Mouse (Mus musculus): ENCODE measurements around the gene Tnip2. TPM values are rescaled to one million over a fixed set of nuclear protein-coding genes. Genes with fewer than 3 reads are reported as not detected.

Tnip2 gene
- total and polyA plus RNA-seq, 3 experiments = 16.0 to 26.8 (median 23.4) TPM

DNA sequence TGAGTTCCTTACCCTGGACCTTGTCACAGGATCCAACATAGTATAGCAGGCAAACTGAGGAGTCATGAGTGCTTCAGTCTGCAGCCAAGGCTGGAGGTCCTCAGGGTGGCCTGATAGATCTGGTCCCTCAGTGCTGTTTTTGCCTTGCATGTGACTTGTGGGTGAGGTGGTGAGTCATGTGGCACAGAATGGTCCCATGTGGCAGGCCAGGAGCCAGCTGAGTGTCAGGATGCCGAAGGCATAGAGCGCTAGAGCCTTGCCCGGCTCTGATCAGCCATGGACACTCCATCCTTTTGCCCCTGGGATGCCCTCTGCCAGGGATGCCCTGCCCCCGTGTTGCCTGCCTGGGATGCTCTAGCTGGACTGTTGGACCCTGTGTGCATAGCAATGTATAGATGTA, 38.0 kb upstream of the Tnip2 start:
- Histone ChIP-seq H3K27me3 (replicated peaks) (no peaks in the 10 kb centered on the region), H3K27ac (ENCODE audit: insufficient read depth, low read depth) (no peak overlapping the region), H3K79me2 (replicated peaks; ENCODE audit: control insufficient read depth, extremely low read depth, insufficient read depth, poor library complexity, severe bottlenecking) (no peaks in the 10 kb centered on the region), H3K4me3 (replicated peaks in 1 of 3; ENCODE audit: low read depth in 2 of 3, low read length in 2 of 3, poor library complexity in 1 of 3) (no peak overlapping the region), H3K36me3 (replicated peaks in 1 of 2; ENCODE audit: control insufficient read depth in 1 of 2, insufficient read depth in 1 of 2, low read length in 1 of 2) (peaks cover 47 to 82% of the 10 kb centered on the region in 2 experiments), H3K9ac (ENCODE audit: insufficient read depth, low read depth) (no peak overlapping the region), H3K9me3 (replicated peaks; ENCODE audit: low read length) (no peaks in the 10 kb centered on the region), H3K4me1 (ENCODE audit: control insufficient read depth in 1 of 2, insufficient read depth in 2 of 2) (peaks cover 0 to 4% of the 10 kb centered on the region in 2 experiments; a peak in 1 of 4 replicates), H3K4me2 (ENCODE audit: insufficient read depth, low read depth, poor library complexity, severe bottlenecking) (no peak overlapping the region)
- TF ChIP-seq SIN3A (IDR thresholded peaks at IDR 0.05; ENCODE audit: low read length) (no peak), ZMIZ1 (IDR thresholded peaks at IDR 0.05; ENCODE audit: low read depth, low read length) (no peak), POLR2AphosphoS2 (IDR thresholded peaks at IDR 0.05; ENCODE audit: low read depth, low read length) (no peak), CTCF (conservative IDR thresholded peaks at IDR 0.05 in 1 of 2, IDR thresholded peaks at IDR 0.05 in 1 of 2; ENCODE audit: low read depth in 2 of 2, low read length in 2 of 2) (no peak), RCOR1 (conservative IDR thresholded peaks at IDR 0.05; ENCODE audit: low read depth, low read length) (no peak), ELF1 (IDR thresholded peaks at IDR 0.05; ENCODE audit: low read depth, low read length) (no peak), SMC3 (IDR thresholded peaks at IDR 0.05; ENCODE audit: low read depth, low read length) (no peak), CHD1 (IDR thresholded peaks at IDR 0.05; ENCODE audit: low read depth, low read length) (no peak), ZKSCAN1 (IDR thresholded peaks at IDR 0.05; ENCODE audit: borderline replicate concordance, low read depth, low read length) (no peak), KAT2A (IDR thresholded peaks at IDR 0.05; ENCODE audit: insufficient replicate concordance, low read length) (no peak), PAX5 (IDR thresholded peaks at IDR 0.05; ENCODE audit: low read length) (no peak), USF2 (conservative IDR thresholded peaks at IDR 0.05; ENCODE audit: low read depth, low read length) (no peak), JUND (conservative IDR thresholded peaks at IDR 0.05; ENCODE audit: low read depth, low read length) (no peak), ETS1 (conservative IDR thresholded peaks at IDR 0.05; ENCODE audit: low read depth, low read length) (no peak), MAX (IDR thresholded peaks at IDR 0.05; ENCODE audit: low read length) (no peak), TBP (conservative IDR thresholded peaks at IDR 0.05; ENCODE audit: low read depth, low read length) (no peak), MEF2A (IDR thresholded peaks at IDR 0.05; ENCODE audit: borderline replicate concordance, low read depth, low read length) (no peak), E2F4 (IDR thresholded peaks at IDR 0.05; ENCODE audit: insufficient replicate concordance, low read depth, low read length) (no peak), MYC (IDR thresholded peaks at IDR 0.05; ENCODE audit: low read depth, low read length) (no peak)
- in situ Hi-C loops (cut with MboI; ENCODE audit: low pct_ligation_motif_present, low pct_unique_long_range_greater_than_20kb, low sequenced_read_pairs) = no loop called here
- DNase-seq (ENCODE audit: extremely low read depth) = no peak
- dilution Hi-C loops (cut with MboI; ENCODE audit: extremely low pct_ligation_motif_present, extremely low pct_unique_long_range_greater_than_20kb, low sequenced_read_pairs) = no loop called here

DNA sequence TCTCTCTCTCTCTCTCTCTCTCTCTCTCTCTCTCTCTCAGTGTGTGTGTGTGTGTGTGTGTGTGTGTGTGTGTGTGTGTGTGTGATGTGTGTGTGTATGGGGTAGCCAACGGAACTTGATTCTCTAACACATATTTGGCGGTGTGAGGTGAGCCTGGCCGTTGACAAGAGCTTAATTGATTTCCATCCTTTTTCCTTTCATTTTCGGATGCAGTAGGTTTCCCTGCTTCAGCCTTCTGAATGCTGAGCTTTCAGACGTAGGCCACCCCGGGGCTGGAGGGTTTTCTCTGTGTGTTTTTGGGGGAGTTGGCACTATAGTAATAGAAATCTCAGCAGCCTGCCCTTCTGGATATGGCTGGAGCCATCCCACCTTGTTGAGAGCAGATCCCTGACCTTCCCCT, 36.5 kb upstream of the Tnip2 start:
- no peak overlapping the region for H3K9ac ChIP-seq (ENCODE audit: insufficient read depth, low read depth)
- no peak overlapping the region for H3K4me3 ChIP-seq (replicated peaks in 1 of 3; ENCODE audit: low read depth in 2 of 3, low read length in 2 of 3, poor library complexity in 1 of 3)
- DNase-seq (ENCODE audit: extremely low read depth) = no peak
- H3K27me3 ChIP-seq (replicated peaks) = no peaks in the 10 kb centered on the region
- dilution Hi-C loops (cut with MboI; ENCODE audit: extremely low pct_ligation_motif_present, extremely low pct_unique_long_range_greater_than_20kb, low sequenced_read_pairs) (no loop called here), in situ Hi-C loops (cut with MboI; ENCODE audit: low pct_ligation_motif_present, low pct_unique_long_range_greater_than_20kb, low sequenced_read_pairs) (no loop called here)
- no peaks in the 10 kb centered on the region for H3K79me2 ChIP-seq (replicated peaks; ENCODE audit: control insufficient read depth, extremely low read depth, insufficient read depth, poor library complexity, severe bottlenecking)
- H3K36me3 ChIP-seq (replicated peaks in 1 of 2; ENCODE audit: control insufficient read depth in 1 of 2, insufficient read depth in 1 of 2, low read length in 1 of 2) = peaks cover 36 to 82% of the 10 kb centered on the region in 2 experiments
- no peak overlapping the region for H3K4me2 ChIP-seq (ENCODE audit: insufficient read depth, low read depth, poor library complexity, severe bottlenecking)
- H3K4me1 ChIP-seq (ENCODE audit: control insufficient read depth in 1 of 2, insufficient read depth in 2 of 2) = peaks cover 0 to 16% of the 10 kb centered on the region in 2 experiments; a peak in 2 of 4 replicates
- TF ChIP-seq RCOR1 (conservative IDR thresholded peaks at IDR 0.05; ENCODE audit: low read depth, low read length) = no peak
- no peak for TF ChIP-seq USF1 (IDR thresholded peaks at IDR 0.05; ENCODE audit: low read depth, low read length)
- no peak for TF ChIP-seq EP300 (IDR thresholded peaks at IDR 0.05; ENCODE audit: low read length)
- no peak for TF ChIP-seq JUN (IDR thresholded peaks at IDR 0.05; ENCODE audit: insufficient read depth, low read depth, low read length)
- no peak for TF ChIP-seq ETS1 (conservative IDR thresholded peaks at IDR 0.05; ENCODE audit: low read depth, low read length)
- H3K9me3 ChIP-seq (replicated peaks; ENCODE audit: low read length) = peaks cover 2% of the 10 kb centered on the region
- no peak overlapping the region for H3K27ac ChIP-seq (ENCODE audit: insufficient read depth, low read depth)

Measured in CH12.LX (cell line).